Mouse (Mus musculus): Measurements from ENCODE around the gene Proser2. TPM values are rescaled to one million over a fixed set of nuclear protein-coding genes. Genes with fewer than 3 reads are reported as not detected.
"Not testable (repeated sequence)": the region's sequence is repeated elsewhere in the genome, so short reads cannot be mapped to it uniquely, and the experiment has no call there.

Proser2 gene
- total RNA-seq, 2 experiments from 2014 or later: 2.2 to 2.3 TPM

GRCm38 (mm10) chr2:6128136-6128805 is 1.7 kb downstream of the Proser2 start:
- DNase-seq: no peak

DNA sequence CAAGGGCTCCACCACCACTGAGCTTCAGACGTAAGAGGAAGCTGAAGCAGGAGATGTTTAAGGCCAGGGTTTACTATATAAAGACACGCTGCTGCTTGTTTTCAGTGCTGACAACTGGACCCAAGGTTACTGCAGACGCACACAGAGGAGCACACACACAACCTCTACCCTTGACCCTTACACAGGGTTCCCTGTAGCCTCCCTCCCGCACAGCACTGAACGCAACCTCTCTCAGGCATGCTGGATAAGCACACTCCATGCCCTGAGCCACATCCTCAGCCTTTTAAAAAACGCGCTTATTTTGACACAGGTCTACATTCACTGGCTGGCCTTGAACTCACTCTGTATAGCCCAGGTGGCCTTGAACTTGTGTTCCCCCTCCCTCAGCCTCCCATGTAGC is 7.0 kb downstream of the Proser2 start:
- no peak for DNase-seq

- no peak for DNase-seq
Measured at GRCm38 (mm10) chr2:6121091-6121490, 8.9 kb downstream of the Proser2 start.

DNA sequence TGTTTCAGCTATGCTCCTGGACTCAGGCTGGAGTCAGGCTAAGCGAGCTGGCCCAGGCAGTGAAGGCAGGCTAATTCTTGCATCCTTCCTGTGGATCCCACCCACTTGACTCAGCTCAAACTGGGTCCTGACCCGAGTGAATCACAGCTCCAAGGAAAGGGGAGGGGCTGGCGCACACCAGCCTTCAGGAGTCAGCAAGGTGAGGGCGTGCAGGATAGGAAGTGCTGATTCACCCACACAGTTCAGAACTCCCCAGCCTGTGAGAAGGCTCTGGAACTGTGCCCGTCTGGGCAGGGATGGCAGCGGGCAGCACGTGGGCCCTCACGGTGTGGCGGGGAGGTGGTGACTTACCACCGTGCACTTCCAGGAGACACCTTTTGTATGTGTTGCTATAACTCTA is 11.8 kb downstream of the Proser2 start:
- DNase-seq: no peak

DNA sequence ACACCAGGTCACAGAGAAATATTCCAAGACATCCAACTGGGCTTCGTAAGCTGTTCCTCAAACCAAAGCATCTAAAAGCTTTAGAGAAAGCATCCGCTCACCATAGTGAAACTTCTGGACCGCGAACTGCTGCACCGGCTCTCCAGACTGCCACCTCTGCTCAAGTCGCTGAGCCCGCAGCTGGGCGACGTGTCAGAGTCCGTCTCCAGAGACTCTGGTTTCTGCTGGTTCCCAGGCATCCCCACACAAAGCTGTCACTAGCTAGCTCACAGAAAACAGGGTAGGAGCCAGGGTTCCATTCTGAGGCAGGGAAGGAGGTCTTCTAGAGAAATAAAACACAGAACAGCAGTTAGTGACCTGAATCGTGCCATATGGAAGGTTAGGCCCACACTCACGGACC is 16.2 kb downstream of the Proser2 start:
- no peak for DNase-seq

GRCm38 (mm10) chr2:6112619-6113018 is 17.4 kb downstream of the Proser2 start:
- no peak for DNase-seq

- DNase-seq: no peak
Measured at GRCm38 (mm10) chr2:6105437-6105836, 24.6 kb downstream of the Proser2 start.

DNA sequence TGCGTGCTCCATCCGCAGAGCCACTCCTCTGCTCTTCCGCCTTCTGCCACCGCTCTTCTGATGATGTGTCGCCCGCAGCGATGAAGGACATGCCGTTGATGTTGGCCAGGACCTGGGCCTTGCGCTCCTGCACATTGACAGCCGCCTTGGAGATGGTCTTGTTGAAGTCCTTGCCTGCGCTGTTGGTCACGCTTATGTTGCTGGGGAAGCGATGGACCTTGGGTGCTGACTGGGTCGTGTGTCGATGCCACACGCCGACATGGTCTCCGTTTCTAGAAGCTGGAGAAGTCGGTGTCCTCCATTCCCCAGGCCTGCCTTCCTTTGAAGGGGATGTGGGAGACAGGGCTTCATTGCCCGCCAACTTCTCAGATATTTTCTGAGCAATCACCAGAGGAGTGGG is 29.3 kb downstream of the Proser2 start:
- no peak for DNase-seq

DNA sequence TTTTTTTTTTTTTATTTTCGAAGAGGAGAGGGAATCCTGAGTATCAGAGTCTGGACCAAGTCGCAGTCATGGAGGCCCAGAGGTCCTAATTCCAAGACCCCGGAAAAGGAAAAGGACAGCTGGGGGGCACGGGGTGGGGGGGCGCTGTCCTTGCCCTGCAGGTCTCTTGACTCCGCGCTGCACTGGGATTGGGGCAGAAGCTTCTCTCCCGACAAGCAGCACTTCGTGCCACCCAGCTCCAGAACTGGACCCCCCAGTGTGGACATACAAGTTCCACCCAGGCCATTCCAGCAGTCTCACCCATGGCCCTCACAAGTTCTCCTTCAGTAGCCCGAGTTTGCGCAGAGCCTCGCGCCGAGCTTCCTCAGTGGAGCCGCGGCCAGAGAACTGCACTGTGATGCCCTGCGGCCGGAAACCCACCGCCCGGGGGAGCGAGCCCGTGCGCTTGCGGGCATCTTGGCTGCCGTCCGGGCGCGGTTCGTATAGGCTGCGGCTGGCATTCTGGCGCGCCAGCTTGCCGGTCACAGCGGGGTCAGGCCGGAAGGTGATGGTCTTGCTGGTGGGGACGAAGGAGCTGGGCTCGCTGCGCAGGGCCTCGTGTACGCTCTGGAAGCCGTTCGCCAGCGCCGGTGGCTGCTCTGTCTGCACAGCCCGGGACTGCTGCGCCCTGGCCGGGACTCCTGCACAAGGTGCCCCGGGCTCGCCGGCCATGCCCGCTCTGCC is 29.8 kb downstream of the Proser2 start:
- DNase-seq: no peak

DNA sequence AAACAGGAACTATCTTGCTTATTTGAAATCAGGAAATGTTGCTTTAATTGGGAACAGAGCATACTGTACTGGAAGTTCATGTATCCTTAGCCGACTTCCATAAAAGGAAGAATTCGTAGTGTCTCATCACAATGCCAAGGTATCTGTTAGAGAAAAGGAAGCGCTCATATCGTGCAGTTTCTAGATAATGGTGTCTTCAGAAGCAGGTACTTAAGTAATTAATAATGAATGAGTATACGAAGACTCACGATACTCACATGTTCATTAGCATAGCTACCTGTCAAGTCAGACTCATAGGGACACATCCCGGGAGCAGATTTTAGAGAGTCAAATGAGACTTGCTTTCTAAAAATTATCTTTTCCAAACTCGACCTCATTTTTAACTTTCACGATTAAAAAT is 30.6 kb downstream of the Proser2 start:
- DNase-seq: no peak

- no peak for DNase-seq
Measured at GRCm38 (mm10) chr2:6098924-6099323, 31.1 kb downstream of the Proser2 start.

DNA sequence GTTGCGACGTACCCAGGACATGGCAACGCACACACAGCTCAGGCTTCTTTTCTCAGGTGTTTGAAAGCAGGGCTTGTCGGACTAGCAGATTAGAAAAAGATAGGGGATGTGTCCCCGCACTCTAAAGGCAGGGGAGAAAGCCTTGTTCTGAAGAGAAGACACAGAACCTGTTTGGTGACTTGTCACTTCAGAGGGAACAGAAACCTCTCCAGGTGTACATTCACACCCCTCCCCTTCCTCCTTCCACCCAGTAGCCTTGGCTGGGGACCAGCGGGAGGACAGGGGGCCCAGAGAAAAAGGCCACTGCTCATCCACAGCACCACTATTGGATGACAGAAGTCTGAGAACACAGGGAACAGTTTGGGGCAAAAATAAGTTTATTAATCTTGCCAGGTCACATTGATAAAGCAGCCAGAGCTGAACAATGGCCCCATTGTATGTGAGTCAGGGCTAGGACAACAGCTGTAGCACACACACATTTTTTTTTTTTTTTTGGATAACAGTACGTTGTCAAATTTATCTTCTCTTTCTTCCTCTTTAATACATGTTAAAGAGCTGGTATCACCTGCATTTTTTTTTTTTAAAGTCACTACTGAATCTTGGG is 32.8 kb downstream of the Proser2 start:
- no peak for DNase-seq

- not testable (repeated sequence) for DNase-seq
Measured at GRCm38 (mm10) chr2:6089941-6090340, 40.1 kb downstream of the Proser2 start.

DNA sequence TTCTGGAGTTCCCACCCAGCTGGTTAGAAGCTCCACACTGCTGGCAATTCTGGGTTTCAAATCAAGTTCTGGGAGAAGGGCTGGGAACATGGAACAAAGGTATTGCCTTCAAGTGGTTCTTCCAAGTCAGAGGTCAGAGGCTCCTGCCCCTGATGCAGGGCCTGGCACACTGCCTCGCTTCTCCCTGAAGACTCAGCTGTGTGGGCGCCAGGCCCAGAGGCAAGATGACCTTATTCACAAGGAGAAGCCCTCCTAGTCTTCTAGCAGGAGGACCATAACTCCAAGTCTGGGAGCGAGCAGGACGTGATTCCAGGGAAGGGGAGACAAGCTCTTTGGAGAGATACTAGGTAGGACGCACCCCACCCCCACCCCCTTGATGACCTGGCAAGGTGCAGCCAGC is 42.9 kb downstream of the Proser2 start:
- DNase-seq: no peak

GRCm38 (mm10) chr2:6085622-6086530 is 44.1 kb downstream of the Proser2 start:
- no peak for DNase-seq

- DNase-seq: no peak
Measured at GRCm38 (mm10) chr2:6083696-6084095, 46.3 kb downstream of the Proser2 start.

DNA sequence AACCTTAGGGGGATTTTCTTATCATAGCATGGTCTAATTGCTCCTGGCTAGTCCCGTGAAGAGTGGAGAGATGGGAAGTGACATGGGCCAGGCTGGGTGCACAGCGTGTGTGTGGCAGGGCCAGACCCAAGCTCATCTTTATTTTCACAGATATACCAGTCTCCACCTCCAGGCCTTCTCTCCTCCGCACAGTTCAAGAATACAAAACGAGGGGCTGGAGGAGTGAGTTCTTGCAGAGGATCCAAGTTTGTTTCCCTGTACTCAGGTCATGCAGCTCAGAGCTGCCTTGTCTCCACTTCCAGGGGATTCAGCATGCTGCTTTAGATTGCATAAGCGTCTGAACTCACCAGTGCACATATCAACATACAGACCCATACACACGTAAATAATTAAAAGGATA is 47.4 kb downstream of the Proser2 start:
- no peak for DNase-seq

GRCm38 (mm10) chr2:6081108-6081507 is 48.9 kb downstream of the Proser2 start:
- no peak for DNase-seq

DNA sequence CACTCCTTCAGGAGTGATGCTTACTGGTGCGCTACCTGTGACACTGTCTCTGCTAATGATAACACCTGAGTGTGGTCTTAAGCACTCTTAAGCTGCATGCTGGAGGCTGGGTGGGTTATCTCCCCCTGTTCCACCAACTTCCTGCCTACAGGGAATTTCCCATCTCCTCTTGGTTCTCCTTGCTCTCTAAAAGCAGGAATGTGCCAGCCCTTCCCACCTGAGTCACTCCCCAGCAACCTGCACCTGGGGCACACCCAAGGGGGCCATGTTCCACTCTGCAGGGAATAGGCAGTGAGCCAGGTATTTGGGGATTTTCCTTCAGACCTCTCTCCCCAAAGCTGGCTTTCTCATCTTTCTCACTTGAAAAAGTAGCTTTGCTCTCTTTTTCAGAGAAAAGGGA is 50.0 kb downstream of the Proser2 start:
- DNase-seq: no peak

DNA sequence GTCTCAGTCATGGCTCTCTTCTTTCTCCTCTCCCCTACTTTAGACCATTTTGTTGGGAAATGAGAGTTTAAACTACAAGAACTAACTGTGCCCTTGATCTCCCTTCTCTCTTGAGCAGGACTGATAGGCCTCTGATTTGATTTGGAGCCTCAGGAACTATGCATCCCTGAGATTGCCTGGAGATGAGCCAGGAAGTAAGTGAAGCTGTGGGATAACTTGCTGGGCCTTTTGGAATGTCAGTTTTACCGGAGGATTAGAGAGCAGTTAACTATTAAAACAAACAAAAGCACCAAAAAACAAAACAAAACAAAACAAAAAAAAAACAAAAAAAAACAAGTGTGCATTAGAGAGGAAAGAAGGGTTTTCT is 54.5 kb downstream of the Proser2 start:
- DNase-seq: no peak

DNA sequence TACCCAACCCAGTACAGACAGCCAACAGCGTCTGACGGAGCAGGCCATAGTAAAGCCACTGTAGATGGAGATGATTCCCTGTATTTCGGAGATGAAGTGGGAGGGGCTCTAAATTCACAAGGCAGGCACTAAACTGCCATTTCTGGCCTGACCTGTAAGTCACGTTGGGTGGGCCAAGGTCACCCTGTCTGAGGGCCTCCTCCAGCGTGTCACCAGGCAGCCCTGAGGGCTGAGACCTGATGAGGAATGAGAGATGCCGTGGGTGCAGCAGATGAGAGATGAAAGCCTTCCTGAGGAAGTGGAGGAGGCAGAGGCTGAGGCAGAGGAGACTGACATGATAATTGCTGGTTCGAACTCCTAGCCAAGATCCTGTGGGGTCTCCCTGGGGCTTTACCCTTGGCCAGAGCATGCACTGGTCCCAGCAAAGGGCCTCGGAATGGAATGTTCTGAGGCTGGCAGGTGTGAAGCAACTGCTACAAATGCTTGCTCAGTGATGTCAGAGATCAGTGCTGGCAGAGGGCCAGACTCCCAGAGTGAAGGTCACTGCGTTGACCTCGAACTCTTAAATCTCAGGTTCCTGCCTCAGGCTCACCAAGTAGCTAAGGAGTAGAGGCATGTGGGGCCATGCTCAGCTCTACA is 55.0 kb downstream of the Proser2 start:
- no peak for DNase-seq

DNA sequence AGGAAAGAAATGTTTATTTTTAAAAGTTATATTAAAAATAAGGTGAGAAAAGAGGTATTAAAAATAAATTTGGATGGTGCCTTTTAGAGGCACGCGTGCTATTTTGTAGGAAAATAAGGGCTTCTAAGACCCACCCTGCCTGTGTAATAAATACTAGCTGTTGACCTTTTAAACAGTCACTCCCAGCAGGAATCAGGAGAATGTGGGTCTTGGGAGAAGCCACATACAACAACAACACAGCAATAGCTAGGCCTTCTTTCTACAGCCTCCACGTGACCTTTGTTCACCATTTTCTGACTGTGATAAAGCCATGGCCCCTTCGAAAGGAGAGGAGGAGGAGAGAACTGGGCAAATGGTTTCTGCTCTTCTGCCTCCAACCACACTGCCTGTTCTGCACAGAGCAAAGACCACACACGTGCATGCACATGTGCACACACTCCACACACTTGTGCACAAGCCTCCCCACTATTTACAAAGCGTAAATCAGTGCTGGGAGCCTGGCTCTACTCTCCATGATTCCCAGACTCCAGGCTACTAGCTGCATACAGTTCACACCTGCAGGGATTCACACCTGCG is 57.2 kb downstream of the Proser2 start:
- no peak for DNase-seq
